Mouse (Mus musculus): Measurements from ENCODE around the gene Gm10715.
"Not testable (repeated sequence)": the region's sequence is repeated elsewhere in the genome, so short reads cannot be mapped to it uniquely, and the experiment has no call there.

DNA sequence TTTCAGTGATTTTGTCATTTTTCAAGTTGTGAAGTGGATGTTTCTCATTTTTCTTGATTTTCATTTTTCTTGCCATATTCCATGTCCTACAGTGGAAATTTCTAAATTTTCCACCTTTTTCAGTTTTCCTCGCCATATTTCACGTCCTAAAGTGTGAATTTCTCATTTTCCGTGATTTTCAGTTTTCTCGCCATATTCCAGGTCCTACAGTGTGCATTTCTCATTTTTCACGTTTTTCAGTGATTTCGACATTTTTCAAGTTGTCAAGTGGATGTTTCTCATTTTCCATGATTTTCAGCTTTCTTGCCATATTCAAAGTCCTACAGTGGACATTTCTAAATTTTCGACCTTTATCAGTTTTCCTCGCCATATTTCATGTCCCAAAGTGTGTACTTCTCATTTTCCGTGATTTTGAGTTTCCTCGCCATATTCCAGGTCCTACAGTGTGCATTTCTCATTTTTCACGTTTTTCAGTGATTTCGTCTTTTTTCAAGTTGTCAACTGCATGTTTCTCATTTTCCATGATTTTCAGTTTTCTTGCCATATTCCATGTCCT, 11.7 kb upstream of the Gm10715 start, which contains the start of gene Gm10717:
- not testable (repeated sequence) for TF ChIP-seq CTCF (IDR thresholded peaks at IDR 0.05; ENCODE audit: control insufficient read depth, insufficient read depth, insufficient read length); MYOG (IDR thresholded peaks at IDR 0.05; ENCODE audit: control insufficient read depth, extremely low read depth, insufficient read length); MYOD1 (IDR thresholded peaks at IDR 0.05; ENCODE audit: control insufficient read depth, insufficient read length, low read depth); FOSL1 (IDR thresholded peaks at IDR 0.05; ENCODE audit: insufficient read depth, low read length, poor library complexity, severe bottlenecking); MAX (IDR thresholded peaks at IDR 0.05); USF1 (IDR thresholded peaks at IDR 0.05; ENCODE audit: low read depth); CEBPB (IDR thresholded peaks at IDR 0.05; ENCODE audit: low read depth)
